Mouse (Mus musculus): ENCODE measurements around the gene Zfp865. TPM values are rescaled to one million over a fixed set of nuclear protein-coding genes. Genes with fewer than 3 reads are reported as not detected.

Gene Zfp865
- polyA plus RNA-seq, 1 experiment from 2014 or later: 12.4 TPM

DNA sequence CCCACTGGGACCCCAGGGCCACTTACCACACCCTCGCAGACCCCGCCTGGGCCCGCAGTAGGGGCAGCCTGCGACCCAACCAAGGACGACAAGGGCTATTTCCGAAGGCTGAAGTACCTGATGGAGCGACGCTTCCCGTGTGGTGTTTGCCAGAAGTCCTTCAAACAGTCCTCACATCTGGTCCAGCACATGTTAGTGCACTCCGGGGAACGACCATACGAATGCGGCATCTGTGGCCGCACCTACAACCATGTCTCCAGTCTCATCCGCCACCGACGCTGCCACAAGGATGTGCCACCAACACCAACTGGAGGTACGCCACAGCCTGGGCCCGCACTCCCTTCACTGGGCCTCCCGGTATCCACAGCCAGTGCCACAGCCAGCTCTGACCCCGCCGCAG lies 9.4 kb downstream of the Zfp865 start:
- Histone ChIP-seq H3K79me2 (ENCODE audit: inconsistent target) (peaks cover 51% of the 10 kb centered on the region), H3K4me3 (ENCODE audit: inconsistent target) (no peak overlapping the region), H3K27ac (no peak overlapping the region), H3K36me3 (ENCODE audit: inconsistent target) (peaks cover 54% of the 10 kb centered on the region)
- 90% methylated on average over 19 of the region's 22 CpGs for WGBS (ENCODE audit: missing documents)

DNA sequence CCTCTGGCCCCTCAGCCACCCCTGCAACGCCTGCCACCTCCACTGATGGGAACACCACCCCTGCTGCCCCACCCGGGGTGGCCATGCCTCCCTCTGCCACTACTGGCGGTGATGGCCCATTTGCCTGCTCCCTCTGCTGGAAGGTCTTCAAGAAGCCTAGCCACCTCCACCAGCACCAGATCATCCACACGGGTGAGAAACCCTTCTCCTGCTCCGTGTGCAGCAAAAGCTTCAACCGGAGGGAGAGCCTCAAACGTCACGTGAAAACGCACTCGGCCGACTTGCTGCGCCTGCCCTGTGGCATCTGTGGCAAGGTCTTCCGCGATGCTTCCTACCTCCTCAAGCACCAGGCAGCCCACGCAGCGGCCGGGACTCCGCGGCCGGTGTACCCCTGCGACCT lies 9.8 kb downstream of the Zfp865 start:
- H3K79me2 ChIP-seq (ENCODE audit: inconsistent target): peaks cover 47% of the 10 kb centered on the region
- WGBS (ENCODE audit: missing documents): 98% methylated on average over 20 of the region's 21 CpGs
- H3K4me3 ChIP-seq (ENCODE audit: inconsistent target): no peak overlapping the region
- peaks cover 52% of the 10 kb centered on the region for H3K36me3 ChIP-seq (ENCODE audit: inconsistent target)
- no peak overlapping the region for H3K27ac ChIP-seq

DNA sequence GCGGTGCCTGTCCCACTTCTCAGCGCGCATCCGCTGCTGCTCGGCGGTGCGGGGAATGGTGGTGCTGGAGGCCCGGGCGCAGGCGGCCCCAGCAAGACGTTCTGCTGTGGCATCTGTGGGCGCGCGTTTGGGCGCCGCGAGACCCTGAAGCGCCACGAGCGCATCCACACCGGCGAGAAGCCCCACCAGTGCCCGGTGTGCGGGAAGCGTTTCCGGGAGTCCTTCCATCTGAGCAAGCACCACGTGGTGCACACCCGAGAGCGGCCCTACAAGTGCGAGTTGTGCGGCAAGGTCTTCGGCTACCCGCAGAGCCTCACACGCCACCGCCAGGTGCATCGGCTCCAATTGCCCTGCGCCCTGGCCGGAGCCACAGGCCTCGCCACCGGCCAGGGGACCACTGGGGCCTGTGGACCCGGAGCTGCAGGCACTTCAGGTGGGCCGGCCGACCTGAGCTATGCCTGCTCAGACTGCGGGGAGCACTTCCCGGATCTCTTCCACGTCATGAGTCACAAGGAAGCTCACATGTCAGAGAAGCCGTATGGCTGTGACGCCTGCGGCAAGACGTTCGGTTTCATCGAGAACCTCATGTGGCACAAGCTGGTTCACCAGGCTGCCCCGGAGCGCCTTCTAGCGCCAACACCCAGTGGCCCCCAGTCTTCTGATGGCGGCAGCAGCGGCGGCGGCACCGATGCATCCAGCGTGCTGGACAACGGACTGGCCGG lies 10.5 kb downstream of the Zfp865 start:
- H3K79me2 ChIP-seq (ENCODE audit: inconsistent target): peaks cover 39% of the 10 kb centered on the region; the same call in 1 of the 2 replicates
- WGBS (ENCODE audit: missing documents): 93% methylated on average over 61 of the region's 63 CpGs
- no peak overlapping the region for H3K4me3 ChIP-seq (ENCODE audit: inconsistent target)
- no peak overlapping the region for H3K27ac ChIP-seq
- H3K36me3 ChIP-seq (ENCODE audit: inconsistent target): peaks cover 52% of the 10 kb centered on the region

DNA sequence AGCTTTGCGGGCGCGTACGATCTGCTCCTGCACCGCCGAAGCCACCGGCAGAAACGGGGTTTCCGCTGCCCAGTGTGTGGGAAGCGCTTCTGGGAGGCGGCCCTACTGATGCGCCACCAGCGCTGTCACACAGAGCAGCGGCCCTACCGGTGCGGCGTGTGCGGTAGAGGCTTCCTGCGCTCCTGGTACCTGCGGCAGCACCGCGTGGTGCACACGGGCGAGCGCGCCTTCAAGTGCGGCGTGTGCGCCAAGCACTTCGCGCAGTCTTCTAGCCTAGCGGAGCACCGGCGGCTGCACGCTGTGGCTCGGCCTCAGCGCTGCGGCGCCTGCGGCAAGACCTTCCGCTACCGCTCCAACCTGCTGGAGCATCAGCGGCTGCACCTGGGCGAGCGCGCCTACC lies 11.3 kb downstream of the Zfp865 start:
- Histone ChIP-seq H3K79me2 (ENCODE audit: inconsistent target) (peaks cover 31% of the 10 kb centered on the region; the same call in 1 of the 2 replicates), H3K4me3 (ENCODE audit: inconsistent target) (no peak overlapping the region), H3K36me3 (ENCODE audit: inconsistent target) (peaks cover 45% of the 10 kb centered on the region), H3K27ac (no peak overlapping the region)
- 91% methylated on average over 8 of the region's 46 CpGs for WGBS (ENCODE audit: missing documents)

DNA sequence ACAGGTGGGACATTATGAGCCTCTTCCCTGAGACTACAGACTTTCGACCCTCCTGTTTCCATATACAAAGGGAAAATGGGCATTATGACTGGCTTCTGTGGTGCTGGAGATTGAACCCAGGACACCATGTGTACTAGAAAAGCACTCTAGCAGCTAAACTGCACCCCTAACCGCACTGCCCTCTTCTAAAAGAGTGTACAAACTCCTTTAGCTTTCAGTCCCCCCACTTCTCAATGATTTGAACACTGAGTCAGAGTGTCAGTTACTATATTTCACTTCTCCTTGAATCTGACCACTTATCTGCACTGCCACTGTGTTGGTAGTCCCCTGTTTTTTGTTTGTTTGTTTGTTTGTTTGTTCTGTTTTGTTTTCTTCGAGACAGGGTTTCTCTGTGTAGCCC lies 13.6 kb downstream of the Zfp865 start, which contains the start of gene 4632433K11Rik:
4632433K11Rik (plus strand) TSS at position 301 of the 400 bp plus-strand sequence.
- H3K4me3 ChIP-seq (ENCODE audit: inconsistent target): no peak within 1 kb of the TSS
- peaks cover 11% of the 10 kb centered on the region; the same call in 1 of the 2 replicates for H3K79me2 ChIP-seq (ENCODE audit: inconsistent target)
- H3K36me3 ChIP-seq (ENCODE audit: inconsistent target): peaks cover 27% of the 10 kb centered on the region
- no peak within 1 kb of the TSS for H3K27ac ChIP-seq
- WGBS (ENCODE audit: missing documents): 94% methylated on average over 3 of the region's 3 CpGs

DNA sequence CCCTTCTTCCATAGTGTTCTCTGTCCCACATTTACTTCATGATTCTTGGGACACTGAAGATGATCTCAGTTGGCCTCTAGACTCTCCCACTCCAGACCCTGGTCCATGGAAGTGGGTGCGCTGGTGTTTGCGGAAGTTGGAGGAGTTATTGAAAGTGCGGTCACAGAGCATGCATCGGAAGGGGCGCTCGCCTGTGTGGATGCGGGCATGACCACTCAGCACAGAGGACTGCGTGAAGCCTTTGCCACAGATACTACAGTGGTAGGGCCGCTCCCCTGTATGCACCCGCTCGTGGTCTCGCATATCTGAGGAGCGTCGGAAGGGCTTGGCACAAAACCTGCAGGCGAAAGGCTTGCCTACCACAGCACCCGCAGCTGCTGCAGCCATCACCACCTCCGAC lies 15.5 kb downstream of the Zfp865 start:
- WGBS (ENCODE audit: missing documents): 98% methylated on average over 17 of the region's 17 CpGs
- H3K36me3 ChIP-seq (ENCODE audit: inconsistent target): peaks cover 15% of the 10 kb centered on the region
- H3K79me2 ChIP-seq (ENCODE audit: inconsistent target): no peaks in the 10 kb centered on the region
- H3K4me3 ChIP-seq (ENCODE audit: inconsistent target): no peak overlapping the region
- no peak overlapping the region for H3K27ac ChIP-seq

DNA sequence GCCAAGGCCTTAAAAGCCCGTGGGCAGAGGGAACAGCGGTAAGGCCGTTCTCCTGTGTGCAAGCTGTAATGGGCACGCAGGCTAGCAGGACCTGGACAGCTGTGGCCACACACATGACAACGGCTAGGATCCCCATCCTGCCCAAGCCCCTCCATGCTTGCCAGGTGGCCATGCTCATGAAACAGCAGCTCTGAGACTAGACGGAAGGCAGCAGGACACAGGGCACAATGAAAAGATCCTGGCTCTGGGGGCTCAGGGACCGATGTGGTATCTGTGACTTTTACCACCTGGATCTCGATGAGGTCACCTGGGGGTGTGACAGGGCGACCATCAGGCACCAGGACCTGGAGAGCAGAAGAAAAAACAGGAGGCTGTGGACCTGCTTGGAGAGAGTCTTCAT lies 16.0 kb downstream of the Zfp865 start:
- 98% methylated on average over 9 of the region's 9 CpGs for WGBS (ENCODE audit: missing documents)
- H3K36me3 ChIP-seq (ENCODE audit: inconsistent target): peaks cover 15% of the 10 kb centered on the region
- H3K79me2 ChIP-seq (ENCODE audit: inconsistent target): no peaks in the 10 kb centered on the region
- no peak overlapping the region for H3K4me3 ChIP-seq (ENCODE audit: inconsistent target)
- H3K27ac ChIP-seq: no peak overlapping the region

DNA sequence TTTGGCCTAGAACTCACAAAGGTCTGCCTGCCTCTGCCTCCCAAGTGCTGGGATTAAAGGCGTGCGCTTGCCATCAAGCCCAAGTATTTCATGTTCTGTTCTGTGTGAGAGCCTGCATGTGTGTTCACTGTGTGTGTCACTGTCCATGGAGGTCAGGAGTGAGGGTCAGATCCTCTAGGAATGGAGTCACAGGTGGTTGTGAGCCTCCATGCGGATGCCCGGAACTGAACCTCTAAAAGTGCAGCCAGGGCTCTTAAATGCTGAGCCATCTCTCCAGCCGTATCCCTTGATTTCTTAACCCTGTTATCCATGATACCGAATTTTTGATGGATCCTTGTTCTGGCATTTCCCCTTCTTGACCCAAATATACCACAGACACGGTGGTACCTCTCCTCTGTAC lies 16.9 kb downstream of the Zfp865 start:
- H3K4me3 ChIP-seq (ENCODE audit: inconsistent target): no peak overlapping the region
- 98% methylated on average over 5 of the region's 7 CpGs for WGBS (ENCODE audit: missing documents)
- H3K79me2 ChIP-seq (ENCODE audit: inconsistent target): no peaks in the 10 kb centered on the region
- no peak overlapping the region for H3K27ac ChIP-seq
- H3K36me3 ChIP-seq (ENCODE audit: inconsistent target): peaks cover 13% of the 10 kb centered on the region

DNA sequence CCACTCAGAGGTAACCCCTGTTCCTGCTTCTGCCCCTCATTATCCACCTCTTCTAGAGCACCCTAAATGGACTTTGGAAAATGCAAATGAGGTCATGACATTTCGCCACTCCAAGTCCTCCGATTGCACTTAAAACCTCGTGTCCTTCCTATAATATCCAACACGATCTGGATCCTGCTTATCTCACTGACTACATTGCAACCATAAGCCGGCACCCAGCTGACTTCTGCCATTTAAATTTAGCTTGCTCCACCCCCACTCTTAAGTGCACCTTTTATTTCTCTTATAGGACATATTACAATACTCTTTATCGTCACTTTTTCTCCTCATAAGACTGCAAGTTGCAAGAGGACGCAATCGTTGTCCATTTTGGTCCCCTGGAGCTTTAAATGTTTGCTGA lies 17.3 kb downstream of the Zfp865 start:
- Histone ChIP-seq H3K36me3 (ENCODE audit: inconsistent target) (peaks cover 8% of the 10 kb centered on the region), H3K79me2 (ENCODE audit: inconsistent target) (no peaks in the 10 kb centered on the region), H3K4me3 (ENCODE audit: inconsistent target) (peak overlapping the region; percentile 67), H3K27ac (no peak overlapping the region)
- WGBS (ENCODE audit: missing documents): 88% methylated on average over 8 of the region's 8 CpGs

DNA sequence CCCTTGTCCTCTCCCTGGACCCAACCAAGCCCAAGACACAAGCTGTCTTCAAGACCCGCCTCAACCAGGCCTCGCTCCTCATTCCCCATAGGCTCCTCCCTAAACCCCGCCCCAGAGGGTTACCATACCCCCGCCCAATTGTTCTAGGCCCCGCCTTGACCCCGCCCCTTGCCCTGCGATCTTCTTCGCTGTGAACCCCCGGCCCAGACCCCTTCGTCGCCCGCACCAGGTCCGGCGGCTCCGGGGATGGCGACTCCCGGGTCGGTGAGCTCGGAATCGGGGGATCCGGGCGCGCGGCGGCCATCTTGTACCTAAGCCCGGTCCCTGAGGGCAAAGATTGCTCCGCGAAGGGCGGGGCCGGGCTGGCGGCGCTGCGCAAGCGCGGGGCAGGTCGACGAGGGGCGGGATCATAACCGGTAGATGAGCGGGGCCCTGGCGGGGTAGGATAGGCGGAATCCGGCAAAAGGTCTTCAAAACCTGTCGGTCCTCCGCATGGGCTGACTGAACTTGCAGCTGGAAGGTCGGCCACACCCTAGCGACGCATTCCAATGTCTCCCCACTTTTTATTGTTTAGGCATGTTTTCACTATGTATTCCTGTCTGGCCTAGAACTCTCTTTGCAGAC lies 18.0 kb downstream of the Zfp865 start, which contains the start of gene Zfp784:
Zfp784 (minus strand) TSS at position 338 of the 624 bp plus-strand sequence.
- H3K27ac ChIP-seq: peak within 1 kb of the TSS; percentile 61
- under 1% methylated on average over 48 of the region's 48 CpGs for WGBS (ENCODE audit: missing documents)
- 0 out of 2 replicates have a peak, but pooled peaks cover under 1% of the 10 kb centered on the region for H3K36me3 ChIP-seq (ENCODE audit: inconsistent target)
- peak within 1 kb of the TSS; percentile 67 for H3K4me3 ChIP-seq (ENCODE audit: inconsistent target)
- no peaks in the 10 kb centered on the region for H3K79me2 ChIP-seq (ENCODE audit: inconsistent target)

DNA sequence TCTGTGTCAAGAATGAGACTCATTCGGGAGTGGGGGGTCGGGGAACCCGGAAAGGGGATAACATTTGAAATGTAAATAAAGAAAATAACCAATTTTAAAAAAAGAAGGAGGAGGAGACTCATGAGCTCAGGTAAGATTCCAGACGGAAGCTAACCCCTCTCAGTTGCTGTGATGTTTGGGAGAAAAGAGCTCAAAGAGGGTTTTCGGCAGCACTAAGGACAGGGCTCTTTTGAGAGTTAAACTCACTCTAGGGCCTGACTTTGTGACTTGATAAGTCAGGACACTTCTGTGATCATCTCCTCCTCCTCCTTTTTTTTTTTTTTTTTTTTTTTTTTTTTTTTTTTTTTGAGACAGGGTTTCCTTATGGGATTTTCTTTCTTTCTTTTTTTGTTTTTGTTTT lies 18.8 kb downstream of the Zfp865 start:
- WGBS (ENCODE audit: missing documents): 34% methylated on average over 5 of the region's 5 CpGs
- Histone ChIP-seq H3K27ac (peak overlapping the region; percentile 61), H3K4me3 (ENCODE audit: inconsistent target) (peak overlapping the region; percentile 67), H3K36me3 (ENCODE audit: inconsistent target) (no peaks in the 10 kb centered on the region), H3K79me2 (ENCODE audit: inconsistent target) (no peaks in the 10 kb centered on the region)

DNA sequence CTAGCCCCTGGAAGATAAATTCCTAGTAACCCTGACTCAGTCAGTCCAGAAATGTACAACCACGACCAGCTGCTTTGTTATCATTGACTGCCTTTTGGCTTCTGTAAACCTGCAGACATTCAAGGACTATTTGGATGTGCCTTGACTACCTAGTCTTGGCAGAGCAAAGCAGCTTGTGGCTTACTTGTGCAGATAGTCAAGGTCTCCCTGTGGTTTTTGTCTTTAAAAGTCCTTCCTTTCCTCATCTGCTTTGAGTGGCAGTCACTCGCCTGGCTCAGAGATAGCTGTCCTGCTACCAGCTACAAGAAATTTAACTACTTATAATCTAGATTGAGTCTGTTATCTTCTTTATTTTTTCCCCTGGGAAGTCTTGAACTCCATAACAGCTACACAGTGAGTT lies 24.8 kb downstream of the Zfp865 start:
- no peak overlapping the region for H3K4me3 ChIP-seq (ENCODE audit: inconsistent target)
- WGBS (ENCODE audit: missing documents): 73% methylated on average over 2 of the region's 2 CpGs
- no peaks in the 10 kb centered on the region for H3K79me2 ChIP-seq (ENCODE audit: inconsistent target)
- no peak overlapping the region for H3K27ac ChIP-seq
- H3K36me3 ChIP-seq (ENCODE audit: inconsistent target): no peaks in the 10 kb centered on the region

DNA sequence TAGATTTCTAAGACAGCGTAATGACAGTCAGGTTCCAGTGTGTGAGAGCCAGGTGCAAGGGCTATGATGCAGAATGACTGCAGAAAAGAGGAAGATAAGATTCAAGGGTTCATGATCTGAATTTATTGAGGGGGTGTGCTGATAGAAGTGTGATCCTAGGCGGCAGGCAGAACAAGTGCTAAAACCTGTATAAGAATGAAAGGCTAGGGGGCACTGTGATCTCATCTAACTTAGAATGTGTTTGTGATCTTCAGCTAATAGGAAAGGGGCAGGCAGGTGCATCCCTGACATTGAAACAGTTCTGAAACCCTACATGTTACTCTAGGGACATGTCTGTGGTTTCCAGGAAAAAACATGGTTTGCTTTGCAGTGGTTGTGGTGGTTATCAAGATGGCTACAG lies 25.9 kb downstream of the Zfp865 start:
- Histone ChIP-seq H3K36me3 (ENCODE audit: inconsistent target) (no peaks in the 10 kb centered on the region), H3K4me3 (ENCODE audit: inconsistent target) (no peak overlapping the region), H3K27ac (no peak overlapping the region), H3K79me2 (ENCODE audit: inconsistent target) (no peaks in the 10 kb centered on the region)
- 87% methylated on average over 2 of the region's 2 CpGs for WGBS (ENCODE audit: missing documents)

DNA sequence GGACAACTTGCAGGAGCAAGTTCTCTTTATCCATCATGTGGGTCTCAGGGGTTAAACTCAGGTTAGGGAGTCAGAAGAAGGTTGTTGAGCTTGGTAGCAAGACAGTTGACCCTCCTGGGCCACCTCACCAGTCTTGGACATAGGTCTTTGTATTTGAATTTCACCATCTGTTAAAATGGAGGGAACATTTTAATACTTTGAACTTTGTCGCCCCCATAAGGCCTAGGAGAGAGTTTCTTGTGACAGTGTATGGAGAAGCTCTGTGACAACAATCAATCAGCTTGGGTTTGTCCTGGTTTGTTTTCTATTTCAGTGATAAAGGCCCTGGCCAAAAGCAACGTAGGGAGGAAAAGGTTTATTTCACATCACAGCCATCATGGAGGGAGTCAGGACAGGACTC lies 27.1 kb downstream of the Zfp865 start:
- WGBS (ENCODE audit: missing documents): 13% methylated on average over 2 of the region's 2 CpGs

More for the DNA sequence above, 27.1 kb downstream of the Zfp865 start:
- Histone ChIP-seq H3K27ac (no peak overlapping the region), H3K79me2 (ENCODE audit: inconsistent target) (no peaks in the 10 kb centered on the region), H3K36me3 (ENCODE audit: inconsistent target) (no peaks in the 10 kb centered on the region), H3K4me3 (ENCODE audit: inconsistent target) (no peak overlapping the region)

All from macrophage (primary cell).